Mouse (Mus musculus) ovary, postnatal 36 days (tissue): ENCODE measurements around the gene Rpl5.

Source experiments
- DNase-seq: peaks from one replicate; pipeline ENCODE4 v3.0.0; 2022; ENCODE audit warnings: low spot score, mixed read lengths

The Rpl5 gene

DNA sequence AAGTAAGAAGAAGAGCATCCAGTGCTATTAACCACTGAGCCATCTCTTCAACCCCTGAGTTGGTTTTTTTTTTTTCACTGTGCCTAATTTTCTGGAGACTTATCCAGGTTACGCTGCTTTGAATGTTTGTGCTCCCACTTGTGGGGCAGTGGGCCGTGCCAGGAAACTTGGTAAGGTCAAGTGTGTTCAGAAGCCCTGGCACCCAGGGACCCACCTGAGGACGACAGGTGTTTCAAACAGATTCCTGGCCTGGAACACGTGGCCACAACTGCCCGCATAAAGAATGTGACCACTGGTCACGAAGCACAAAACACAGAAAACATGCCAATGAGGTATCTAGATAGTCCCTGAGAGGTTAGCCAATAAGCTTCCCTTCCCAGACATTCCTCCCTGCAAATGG is 43.2 kb downstream of the Rpl5 start:
- DNase-seq = no peak

DNA sequence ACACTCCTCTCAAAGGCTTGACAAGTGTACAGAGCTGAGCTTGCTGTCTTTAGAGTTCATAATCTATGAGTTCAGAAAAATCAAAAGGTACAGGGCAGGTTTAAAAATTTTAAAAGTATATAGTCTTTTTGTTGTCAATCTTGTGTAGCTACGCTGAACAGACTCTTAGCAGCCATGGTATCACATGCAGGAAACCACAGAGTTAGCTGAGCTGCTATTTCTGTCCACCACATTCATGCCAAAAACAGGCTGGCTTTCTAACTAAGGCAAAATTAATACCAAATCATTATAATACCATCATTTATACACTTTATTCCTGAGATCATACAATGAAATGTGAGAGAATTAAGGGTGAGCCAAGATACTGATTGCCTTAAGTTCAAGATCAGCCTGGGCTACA is 46.2 kb downstream of the Rpl5 start:
- DNase-seq = no peak

DNA sequence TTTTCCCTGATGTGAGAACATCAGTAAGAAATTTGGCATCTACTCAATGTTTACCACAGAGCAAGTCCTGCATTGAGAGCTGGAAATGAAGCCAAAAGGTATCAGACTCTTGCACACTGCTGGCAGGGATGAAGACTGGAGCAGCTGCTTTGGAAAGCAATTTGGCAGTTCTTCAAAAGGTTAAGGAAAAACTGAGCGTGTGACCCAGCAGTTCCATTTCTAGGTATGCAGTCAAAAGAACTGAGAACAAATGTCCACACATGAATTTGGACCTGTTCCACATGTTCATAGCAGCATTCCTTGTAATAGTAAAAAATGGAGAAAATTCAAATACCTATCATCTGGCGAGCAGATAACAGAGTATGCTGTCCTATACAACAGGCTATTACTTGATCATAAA is 47.2 kb downstream of the Rpl5 start:
- DNase-seq = no peak

DNA sequence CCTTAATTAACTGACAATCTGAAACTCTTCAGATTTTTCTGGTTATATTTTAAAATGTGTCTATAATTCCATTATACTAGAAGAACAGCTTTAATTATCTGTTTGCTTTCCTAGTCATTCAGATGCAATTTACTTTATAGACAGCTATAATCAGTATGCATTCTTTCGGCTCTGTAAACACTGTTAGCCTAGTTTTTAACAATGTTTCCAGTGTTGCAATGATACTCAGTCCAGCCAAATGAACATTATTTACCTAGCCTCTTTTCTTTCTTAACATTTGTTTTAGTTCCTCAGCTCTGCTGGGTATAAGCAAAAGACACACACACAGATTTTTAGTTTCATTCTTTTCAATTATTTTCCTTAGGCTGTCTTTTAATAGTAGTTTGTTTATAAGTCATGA is 48.6 kb downstream of the Rpl5 start:
- no peak for DNase-seq

DNA sequence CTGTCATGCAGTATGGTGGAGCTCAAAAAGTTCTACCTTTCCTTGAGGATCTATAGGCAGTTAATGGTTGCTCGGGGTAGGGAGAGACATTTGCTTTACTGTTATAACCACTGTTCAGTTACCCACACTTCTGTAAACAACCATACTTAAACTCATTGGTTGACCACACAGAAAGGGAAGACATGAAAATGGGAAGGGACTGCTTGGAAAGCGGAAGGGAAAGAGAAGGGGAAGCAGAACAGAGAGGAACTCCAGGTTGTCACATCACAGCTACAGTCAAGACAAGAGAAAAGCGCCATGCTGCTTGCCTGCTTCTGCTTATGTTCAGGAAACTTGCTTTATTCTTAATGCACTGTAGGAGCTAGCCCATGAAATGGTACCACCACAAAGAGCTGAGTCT is 49.3 kb downstream of the Rpl5 start:
- no peak for DNase-seq

DNA sequence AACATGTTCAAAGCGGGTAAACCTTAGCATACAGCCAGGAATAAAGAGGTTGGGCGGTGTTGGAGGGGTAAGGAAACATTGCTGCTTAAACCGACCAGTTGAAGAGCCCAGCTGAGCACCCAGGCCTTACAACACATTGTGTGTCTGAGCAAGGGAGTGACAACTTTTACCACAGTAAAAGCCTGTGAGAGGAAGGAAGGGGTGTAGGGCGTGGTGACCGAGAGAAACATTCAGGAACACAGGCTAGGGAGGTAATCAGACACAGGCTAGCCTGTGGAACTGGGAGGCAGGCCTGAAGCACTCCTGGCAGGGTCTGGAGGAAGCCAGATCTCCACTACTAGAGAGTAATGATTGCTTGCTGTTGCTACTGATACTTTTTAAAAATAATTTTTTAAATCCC is 50.3 kb downstream of the Rpl5 start:
- DNase-seq = no peak
